Mouse (Mus musculus) liver, postnatal 0 days (tissue): ENCODE results near the gene Zbtb49. TPM values are rescaled to one million over a fixed set of nuclear protein-coding genes. Genes with fewer than 3 reads are reported as not detected.

Source experiments
- ATAC-seq: fragments of 200-750 bp; cut with Nextera tagmentation; 2 replicates; pipeline ENCODE4 v1.8.0; 2017; ENCODE audit warnings: mild to moderate bottlenecking, moderate library complexity
- DNase-seq: peaks from one replicate; pipeline ENCODE4 v3.0.0-alpha.2; 2016
- H3K27ac ChIP-seq: fragments of 300-500 bp; sonication (generic); 2 replicates; pipeline ENCODE4 v1.5.1; 2014; ENCODE audit warnings: antibody characterized with exemption, moderate library complexity, mild to moderate bottlenecking, low read depth
- H3K27me3 ChIP-seq: fragments of 300-500 bp; sonication (generic); 2 replicates; pipeline ENCODE4 v1.6.1; 2014; ENCODE audit warnings: low read length, control low read depth, mixed read lengths; ENCODE audit not compliant: insufficient read depth
- H3K36me3 ChIP-seq: fragments of 300-500 bp; sonication (generic); replicated peaks from 2 replicates; pipeline ENCODE4 v1.6.1; 2014; ENCODE audit warnings: mild to moderate bottlenecking, control low read depth, low read length, moderate library complexity, mixed read lengths; ENCODE audit not compliant: insufficient read depth
- H3K4me1 ChIP-seq: fragments of 300-500 bp; sonication (generic); 2 replicates; pipeline ENCODE4 v1.6.1; 2014; ENCODE audit warnings: antibody characterized with exemption, mild to moderate bottlenecking, control low read depth; ENCODE audit not compliant: insufficient read depth
- H3K4me2 ChIP-seq: fragments of 300-500 bp; sonication (generic); 2 replicates; pipeline ENCODE4 v1.6.1; 2014; ENCODE audit warnings: low read depth, mild to moderate bottlenecking, low read length, moderate library complexity, mixed read lengths
- H3K4me3 ChIP-seq: fragments of 300-500 bp; sonication (generic); 2 replicates; pipeline ENCODE4 v1.5.1; 2014; ENCODE audit warnings: low read depth, low read length
- H3K9ac ChIP-seq: fragments of 300-500 bp; sonication (generic); replicated peaks from 2 replicates; pipeline ENCODE4 v1.6.1; 2014; ENCODE audit warnings: mild to moderate bottlenecking, moderate library complexity
- H3K9me3 ChIP-seq: fragments of 300-500 bp; sonication (generic); 2 replicates; pipeline ENCODE4 v1.6.1; 2016; ENCODE audit warnings: mild to moderate bottlenecking, control low read depth, low read length, mixed read lengths
- CTCF ChIP-seq: sonication (generic); IDR thresholded peaks from 2 replicates; pipeline ENCODE4 v1.5.1; 2016; ENCODE audit warnings: antibody characterized with exemption, low read depth
- EP300 ChIP-seq: IDR thresholded peaks from 2 replicates; pipeline ENCODE4 v1.6.1; 2016; ENCODE audit warnings: antibody characterized with exemption, low read depth, mild to moderate bottlenecking
- WGBS: fragments of 180-500 bp; shearing (Covaris S2); extraction: QIAGEN DNeasy Blood & Tissue Kit; methylation state at CpG from one replicate; pipeline ENCODE4 v1.1.7; 2014; ENCODE audit not compliant: insufficient replicate concordance; 5-methylcytosine and 5-hydroxymethylcytosine counted together
- polyA plus RNA-seq: library from polyadenylated mRNA; unstranded; fragments of >200 nt; fragmentation: Nextera tagmentation; extraction: Ambion mirVana; gene quantifications from 2 replicates; pipeline ENCODE4 v1.2.1, GENCODE M21; 2015

The Zbtb49 gene
- polyA plus RNA-seq, 1 experiment from 2014 or later: 1.8 TPM

DNA sequence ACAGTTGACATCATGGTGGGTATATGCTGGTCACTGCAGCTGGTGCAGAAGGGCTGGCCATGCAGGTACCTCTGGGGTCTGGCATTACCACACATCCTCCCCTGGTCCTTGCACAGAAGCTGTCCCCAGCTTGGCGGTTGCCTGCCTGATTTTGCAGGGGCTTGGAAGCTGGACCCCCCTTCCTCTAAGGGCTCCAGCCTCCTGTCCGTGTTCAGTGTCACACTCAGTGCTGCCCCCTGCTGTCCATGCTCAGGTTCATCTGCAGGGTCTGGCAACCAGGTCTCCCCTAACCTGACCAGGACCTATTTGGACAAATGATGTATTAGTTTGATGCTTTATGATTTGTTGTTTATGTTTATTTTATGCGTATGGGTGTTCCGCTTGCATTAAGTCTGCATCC lies 15.2 kb upstream of the Zbtb49 start:
- no peak overlapping the region for H3K4me2 ChIP-seq
- 67% methylated on average over 4 of the region's 4 CpGs for WGBS
- no peaks in the 10 kb centered on the region for H3K9me3 ChIP-seq
- no peak overlapping the region for H3K9ac ChIP-seq
- ATAC-seq (no peak), DNase-seq (peak; percentile 73)
- no peak for TF ChIP-seq EP300
- TF ChIP-seq CTCF: peak; percentile 79
- no peak overlapping the region for H3K4me3 ChIP-seq
- H3K36me3 ChIP-seq: peaks cover 35% of the 10 kb centered on the region
- H3K27ac ChIP-seq: no peak overlapping the region
- no peaks in the 10 kb centered on the region for H3K27me3 ChIP-seq
- H3K4me1 ChIP-seq: no peaks in the 10 kb centered on the region

DNA sequence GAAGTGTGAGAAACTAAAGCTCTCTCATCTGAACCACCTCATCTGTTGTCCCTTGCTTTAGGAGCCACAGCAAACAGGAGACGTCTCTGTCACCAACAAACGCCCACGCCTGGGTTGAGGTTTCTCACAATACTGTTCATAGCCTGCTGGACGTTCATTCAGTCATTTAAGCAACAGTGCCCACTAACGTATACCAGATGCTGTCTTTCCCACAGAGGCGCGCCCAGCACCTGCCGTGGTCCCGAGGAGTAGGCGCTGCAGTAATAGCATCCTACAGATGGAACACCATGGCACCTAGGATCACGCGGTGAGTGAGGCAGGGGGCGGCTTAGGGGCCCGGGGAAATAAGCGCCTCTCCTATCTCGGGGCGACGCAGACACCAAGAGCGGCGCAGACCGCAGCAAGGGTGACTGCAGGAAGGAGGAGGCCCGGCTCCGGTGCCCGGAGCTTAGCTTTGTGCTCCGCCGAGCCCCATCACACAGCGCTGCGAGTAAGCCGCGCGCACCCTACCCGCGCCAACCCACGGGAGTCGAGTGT lies 418 bp downstream of the Zbtb49 start:
- Histone ChIP-seq H3K9ac (peak overlapping the region; percentile 82), H3K27me3 (no peaks in the 10 kb centered on the region), H3K36me3 (0 out of 2 replicates have a peak, but pooled peaks cover 8% of the 10 kb centered on the region), H3K4me3 (peak overlapping the region; percentile 94), H3K4me2 (peak overlapping the region; percentile 95), H3K9me3 (no peaks in the 10 kb centered on the region), H3K4me1 (peaks cover 16% of the 10 kb centered on the region), H3K27ac (peak overlapping the region; percentile 53)
- TF ChIP-seq EP300: no peak
- no peak for TF ChIP-seq CTCF
- ATAC-seq (peak; percentile 70), DNase-seq (no peak)
- WGBS: under 1% methylated on average over 28 of the region's 35 CpGs

DNA sequence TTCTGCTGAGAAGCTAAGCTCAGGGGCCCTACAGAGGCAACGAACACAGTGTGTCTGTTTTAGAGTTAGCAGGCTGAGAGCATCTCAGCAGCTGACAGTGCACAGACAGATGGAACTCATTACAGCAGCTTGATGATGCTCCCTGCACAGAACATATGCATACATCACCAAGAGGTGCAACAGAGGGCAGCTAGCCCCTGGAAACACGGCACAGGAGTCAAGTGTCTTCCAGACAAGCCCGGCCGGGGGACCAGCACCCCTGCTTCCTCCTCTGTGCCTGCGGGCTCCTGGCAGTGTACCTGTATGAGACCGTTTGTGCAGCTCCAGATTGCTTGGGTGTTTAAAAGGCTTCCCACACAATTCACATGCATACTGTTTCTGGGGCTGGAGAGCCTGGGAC lies 7.2 kb downstream of the Zbtb49 start:
- no peak for TF ChIP-seq CTCF
- TF ChIP-seq EP300: no peak
- Histone ChIP-seq H3K9me3 (no peaks in the 10 kb centered on the region), H3K9ac (no peak overlapping the region), H3K27me3 (no peaks in the 10 kb centered on the region), H3K4me3 (no peak overlapping the region), H3K27ac (no peak overlapping the region), H3K4me1 (peaks cover 8% of the 10 kb centered on the region), H3K4me2 (no peak overlapping the region), H3K36me3 (peaks cover 21% of the 10 kb centered on the region)
- 88% methylated on average over 6 of the region's 6 CpGs for WGBS
- ATAC-seq (no peak), DNase-seq (no peak)

GRCm38 (mm10) chr5:38211691-38212090 lies 8.6 kb downstream of the Zbtb49 start:
- H3K4me1 ChIP-seq: peaks cover 8% of the 10 kb centered on the region
- no peak overlapping the region for H3K27ac ChIP-seq
- peaks cover 21% of the 10 kb centered on the region for H3K36me3 ChIP-seq
- ATAC-seq: peak; percentile 55
- DNase-seq: peak; percentile 29
- 53% methylated on average over 8 of the region's 8 CpGs for WGBS
- H3K4me3 ChIP-seq: no peak overlapping the region
- no peaks in the 10 kb centered on the region for H3K27me3 ChIP-seq
- H3K9ac ChIP-seq: no peak overlapping the region
- TF ChIP-seq CTCF (no peak), EP300 (no peak)
- no peak overlapping the region for H3K4me2 ChIP-seq
- H3K9me3 ChIP-seq: no peaks in the 10 kb centered on the region

DNA sequence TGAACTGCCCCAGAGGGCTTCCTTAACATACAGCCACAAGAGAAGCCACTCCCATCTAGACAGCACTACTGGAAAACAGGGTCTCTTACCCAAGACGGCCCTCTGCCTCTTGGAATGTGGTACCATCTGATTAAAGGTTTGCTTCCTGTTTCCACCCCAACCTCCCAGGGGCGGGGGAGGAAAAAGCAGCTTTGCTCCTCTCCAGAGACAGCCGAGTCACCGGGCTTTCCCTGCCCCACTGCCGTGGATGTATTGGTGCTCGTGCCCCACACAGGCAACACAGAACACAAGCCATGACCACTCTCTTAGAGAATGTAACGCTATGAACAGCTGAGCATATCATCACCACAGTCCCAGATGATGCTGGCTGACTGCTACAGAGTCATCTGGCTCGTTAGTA lies 11.3 kb downstream of the Zbtb49 start:
- Histone ChIP-seq H3K27ac (no peak overlapping the region), H3K4me1 (peaks cover 8% of the 10 kb centered on the region), H3K27me3 (no peaks in the 10 kb centered on the region), H3K9me3 (no peaks in the 10 kb centered on the region), H3K4me3 (no peak overlapping the region), H3K36me3 (peaks cover 21% of the 10 kb centered on the region), H3K9ac (no peak overlapping the region), H3K4me2 (no peak overlapping the region)
- 41% methylated on average over 8 of the region's 8 CpGs for WGBS
- TF ChIP-seq CTCF (no peak), EP300 (no peak)
- no peak for ATAC-seq
- DNase-seq: no peak

- peaks cover 8% of the 10 kb centered on the region for H3K4me1 ChIP-seq
- H3K4me3 ChIP-seq: no peak overlapping the region
- no peak overlapping the region for H3K9ac ChIP-seq
- DNase-seq: no peak
- no peaks in the 10 kb centered on the region for H3K27me3 ChIP-seq
- no peak overlapping the region for H3K27ac ChIP-seq
- WGBS: 64% methylated on average over 7 of the region's 7 CpGs
- H3K4me2 ChIP-seq: no peak overlapping the region
- TF ChIP-seq CTCF: no peak
- no peak for TF ChIP-seq EP300
- H3K9me3 ChIP-seq: no peaks in the 10 kb centered on the region
- ATAC-seq: peak; percentile 38; the same call in 1 of the 2 replicates
- H3K36me3 ChIP-seq: peaks cover 23% of the 10 kb centered on the region
Observed at GRCm38 (mm10) chr5:38205303-38205726, 14.9 kb downstream of the Zbtb49 start.

GRCm38 (mm10) chr5:38199686-38200085 lies 20.6 kb downstream of the Zbtb49 start:
- DNase-seq: no peak
- no peaks in the 10 kb centered on the region for H3K4me1 ChIP-seq
- no peak for ATAC-seq
- H3K9ac ChIP-seq: no peak overlapping the region
- peaks cover 23% of the 10 kb centered on the region for H3K36me3 ChIP-seq
- no peak overlapping the region for H3K4me2 ChIP-seq
- TF ChIP-seq EP300 (no peak), CTCF (no peak)
- no peak overlapping the region for H3K4me3 ChIP-seq
- H3K27me3 ChIP-seq: no peaks in the 10 kb centered on the region
- H3K9me3 ChIP-seq: no peaks in the 10 kb centered on the region
- no peak overlapping the region for H3K27ac ChIP-seq
- WGBS: 85% methylated on average over 2 of the region's 2 CpGs
